Mouse (Mus musculus): ENCODE measurements around the gene Dram1. TPM values are rescaled to one million over a fixed set of nuclear protein-coding genes. Genes with fewer than 3 reads are reported as not detected.
A peak's percentile ranks its signal among the peaks of the same experiment; 100 is the strongest.

The Dram1 gene
- polyA plus RNA-seq, 1 experiment = 2.0 TPM

DNA sequence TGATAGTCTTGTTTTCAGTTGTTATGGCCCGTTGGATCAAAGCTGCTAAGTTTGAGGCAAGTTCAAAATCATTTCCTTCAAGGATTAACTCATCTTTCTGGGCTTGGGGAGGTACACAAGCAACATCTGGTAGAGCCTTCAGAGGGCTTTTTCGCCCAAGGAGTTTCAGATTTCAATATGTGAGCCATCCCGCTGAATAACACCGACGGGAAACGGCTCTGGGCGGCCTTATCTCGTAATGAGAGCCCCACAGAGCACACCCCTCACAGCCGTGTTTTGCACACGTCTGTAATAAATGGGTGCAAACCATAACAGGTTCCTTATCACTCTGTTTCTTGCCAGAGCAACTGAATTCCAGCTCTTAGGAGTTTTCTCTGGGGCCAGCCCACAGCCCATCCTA lies 69.0 kb downstream of the Dram1 start:
- Histone ChIP-seq H3K4me1 (ENCODE audit: control insufficient read depth, insufficient read depth, low read length) (no peaks in the 10 kb centered on the region), H3K27ac (ENCODE audit: insufficient read depth, low read length) (no peak overlapping the region), H3K4me3 (ENCODE audit: insufficient read depth, low read length) (no peak overlapping the region)
- TF ChIP-seq POLR2A (IDR thresholded peaks at IDR 0.05; ENCODE audit: extremely low read depth, insufficient read depth, low read length) = no peak
- TF ChIP-seq CTCF (IDR thresholded peaks at IDR 0.05; ENCODE audit: extremely low read depth, insufficient read depth, low read length) = no peak

DNA sequence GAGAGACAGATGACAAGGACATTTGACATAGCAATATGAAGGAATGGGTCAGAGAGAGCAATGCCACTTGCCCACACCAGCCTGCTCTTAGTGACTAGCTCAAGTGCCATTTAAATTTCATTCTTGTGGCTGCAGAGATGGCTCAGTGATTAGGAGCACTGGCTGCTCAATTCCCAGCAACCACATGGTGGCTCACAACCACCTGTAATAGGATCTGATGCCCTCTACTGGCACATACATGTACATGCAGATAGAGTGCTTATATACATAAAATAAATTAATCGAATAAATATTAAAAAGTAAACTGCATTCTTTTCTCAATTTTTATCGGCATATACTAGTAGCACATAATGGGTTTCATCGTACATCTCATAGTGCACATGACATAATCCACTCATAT lies 72.6 kb downstream of the Dram1 start:
- no peak overlapping the region for H3K27ac ChIP-seq (ENCODE audit: insufficient read depth, low read length)
- TF ChIP-seq CTCF (IDR thresholded peaks at IDR 0.05; ENCODE audit: extremely low read depth, insufficient read depth, low read length) (no peak), POLR2A (IDR thresholded peaks at IDR 0.05; ENCODE audit: extremely low read depth, insufficient read depth, low read length) (no peak)
- H3K4me1 ChIP-seq (ENCODE audit: control insufficient read depth, insufficient read depth, low read length) = no peaks in the 10 kb centered on the region
- H3K4me3 ChIP-seq (ENCODE audit: insufficient read depth, low read length) = no peak overlapping the region

DNA sequence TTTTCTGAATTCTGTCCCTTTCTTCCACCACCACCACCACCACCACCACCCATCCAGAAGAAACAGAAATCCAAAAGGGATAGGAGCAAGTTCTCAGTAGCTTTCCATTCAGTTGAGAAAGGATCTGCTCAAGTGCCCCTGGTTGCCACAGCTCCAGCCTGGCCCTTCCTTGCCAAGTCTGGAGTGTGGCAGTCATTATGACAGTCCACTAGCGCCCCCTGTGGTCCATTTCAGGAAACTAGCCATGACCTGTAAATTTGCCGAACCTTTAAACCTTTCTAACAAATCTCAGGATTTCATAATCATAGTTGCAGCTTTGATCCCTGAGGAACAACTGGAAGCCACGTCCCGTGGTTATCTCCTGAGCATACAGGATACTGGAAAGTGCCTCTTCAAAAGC lies 74.6 kb downstream of the Dram1 start:
- no peak overlapping the region for H3K4me3 ChIP-seq (ENCODE audit: insufficient read depth, low read length)
- H3K4me1 ChIP-seq (ENCODE audit: control insufficient read depth, insufficient read depth, low read length) = no peaks in the 10 kb centered on the region
- H3K27ac ChIP-seq (ENCODE audit: insufficient read depth, low read length) = no peak overlapping the region
- peak; percentile 77 for TF ChIP-seq CTCF (IDR thresholded peaks at IDR 0.05; ENCODE audit: extremely low read depth, insufficient read depth, low read length)
- TF ChIP-seq POLR2A (IDR thresholded peaks at IDR 0.05; ENCODE audit: extremely low read depth, insufficient read depth, low read length) = no peak

DNA sequence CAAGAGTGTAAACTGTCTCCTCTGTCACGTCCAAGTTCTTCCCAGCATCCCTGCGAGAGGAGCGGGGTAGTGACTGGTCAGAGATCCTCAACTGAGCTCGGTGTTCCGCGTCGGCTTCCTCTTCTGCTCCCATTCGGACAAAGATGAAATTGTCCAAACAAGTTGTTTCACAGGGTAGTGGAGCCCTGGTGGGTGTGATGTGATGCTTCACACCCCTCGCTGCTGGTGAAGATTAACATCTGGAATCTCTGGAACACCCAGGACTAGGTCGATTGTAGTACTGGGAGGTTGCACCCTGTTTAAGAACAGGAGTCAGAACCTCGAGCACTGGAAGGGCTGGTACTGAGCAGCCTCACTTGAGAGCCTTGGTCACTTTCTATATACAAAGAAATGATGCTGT lies 75.8 kb downstream of the Dram1 start:
- Histone ChIP-seq H3K4me3 (ENCODE audit: insufficient read depth, low read length) (no peak overlapping the region), H3K4me1 (ENCODE audit: control insufficient read depth, insufficient read depth, low read length) (no peaks in the 10 kb centered on the region), H3K27ac (ENCODE audit: insufficient read depth, low read length) (no peak overlapping the region)
- no peak for TF ChIP-seq POLR2A (IDR thresholded peaks at IDR 0.05; ENCODE audit: extremely low read depth, insufficient read depth, low read length)
- no peak for TF ChIP-seq CTCF (IDR thresholded peaks at IDR 0.05; ENCODE audit: extremely low read depth, insufficient read depth, low read length)

DNA sequence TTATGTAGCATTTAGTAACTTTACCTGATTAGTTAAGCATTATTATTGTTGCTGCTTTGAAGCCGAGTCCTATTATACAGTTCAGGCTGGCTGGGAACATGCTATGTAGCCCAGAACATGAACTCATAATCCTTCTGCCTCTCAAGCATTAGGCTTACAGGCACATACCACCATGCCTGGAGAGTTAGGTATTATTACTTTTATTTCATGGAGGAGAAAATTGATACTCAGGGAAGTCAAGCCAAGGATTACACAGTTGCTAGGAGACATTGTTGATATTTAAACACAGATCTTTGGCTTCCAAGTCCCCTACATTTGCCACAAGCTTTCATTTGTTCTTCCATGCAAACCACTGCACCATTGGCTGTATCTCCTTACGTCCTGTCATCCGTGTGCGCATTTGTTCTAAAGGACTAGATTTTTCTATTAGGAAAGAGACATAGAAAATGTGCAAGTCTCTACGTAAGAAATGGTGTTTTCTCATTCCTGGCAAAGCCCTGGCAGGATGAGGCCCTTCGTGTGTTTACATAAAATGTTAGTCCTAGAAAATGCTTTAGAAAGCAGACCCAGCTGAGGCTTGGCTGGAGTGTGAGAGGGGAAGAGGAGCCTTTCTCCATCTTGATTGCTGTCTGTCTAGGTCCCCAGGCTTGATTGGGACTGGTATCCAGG lies 76.9 kb downstream of the Dram1 start:
- TF ChIP-seq POLR2A (IDR thresholded peaks at IDR 0.05; ENCODE audit: extremely low read depth, insufficient read depth, low read length) (no peak), CTCF (IDR thresholded peaks at IDR 0.05; ENCODE audit: extremely low read depth, insufficient read depth, low read length) (no peak)
- no peaks in the 10 kb centered on the region for H3K4me1 ChIP-seq (ENCODE audit: control insufficient read depth, insufficient read depth, low read length)
- H3K4me3 ChIP-seq (ENCODE audit: insufficient read depth, low read length) = no peak overlapping the region

DNA sequence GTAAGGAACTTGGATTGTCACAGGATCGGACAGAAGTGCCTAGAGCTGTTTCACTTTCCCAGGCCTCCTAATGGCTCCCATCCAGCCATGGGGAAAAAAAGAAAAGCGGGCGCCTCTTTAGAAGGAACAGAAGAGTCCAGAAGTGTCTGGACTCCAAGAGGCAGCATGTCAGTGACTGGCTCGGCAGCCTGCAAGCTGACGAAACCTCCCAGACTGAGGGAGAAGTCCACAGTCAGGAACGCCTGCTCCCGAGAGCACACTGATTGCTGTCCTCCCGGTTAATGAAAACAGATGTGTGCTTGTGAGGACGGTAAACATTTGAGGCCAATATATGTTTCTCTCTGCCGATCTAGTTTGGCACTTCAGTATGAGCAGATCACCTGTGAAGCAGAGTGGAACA lies 81.9 kb downstream of the Dram1 start:
- Histone ChIP-seq H3K4me3 (ENCODE audit: insufficient read depth, low read length) (no peak overlapping the region), H3K4me1 (ENCODE audit: control insufficient read depth, insufficient read depth, low read length) (no peaks in the 10 kb centered on the region), H3K27ac (ENCODE audit: insufficient read depth, low read length) (no peak overlapping the region)
- TF ChIP-seq CTCF (IDR thresholded peaks at IDR 0.05; ENCODE audit: extremely low read depth, insufficient read depth, low read length) = no peak
- no peak for TF ChIP-seq POLR2A (IDR thresholded peaks at IDR 0.05; ENCODE audit: extremely low read depth, insufficient read depth, low read length)

More for the DNA sequence above, 76.9 kb downstream of the Dram1 start:
- no peak overlapping the region for H3K27ac ChIP-seq (ENCODE audit: insufficient read depth, low read length)

DNA sequence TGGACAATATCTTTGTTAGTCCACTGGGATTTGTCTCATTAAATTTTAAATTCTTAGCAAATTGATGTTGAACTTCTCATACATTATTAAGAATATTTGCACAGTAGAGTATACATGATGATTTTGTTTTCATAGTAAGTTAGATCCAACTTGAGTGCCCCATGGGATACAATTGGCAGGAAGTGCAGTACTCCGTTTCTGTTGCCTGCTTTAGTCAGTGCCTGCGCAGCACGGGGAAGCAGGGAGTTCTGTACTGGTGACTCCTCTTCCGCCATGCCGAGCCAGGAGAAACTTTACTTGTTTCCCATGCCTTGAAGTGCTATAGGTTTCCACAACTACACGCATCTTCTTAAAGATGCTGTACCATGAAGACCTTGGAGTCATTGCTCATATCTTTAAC lies 83.8 kb downstream of the Dram1 start:
- Histone ChIP-seq H3K4me1 (ENCODE audit: control insufficient read depth, insufficient read depth, low read length) (no peaks in the 10 kb centered on the region), H3K27ac (ENCODE audit: insufficient read depth, low read length) (no peak overlapping the region), H3K4me3 (ENCODE audit: insufficient read depth, low read length) (no peak overlapping the region)
- TF ChIP-seq CTCF (IDR thresholded peaks at IDR 0.05; ENCODE audit: extremely low read depth, insufficient read depth, low read length) (no peak), POLR2A (IDR thresholded peaks at IDR 0.05; ENCODE audit: extremely low read depth, insufficient read depth, low read length) (no peak)

DNA sequence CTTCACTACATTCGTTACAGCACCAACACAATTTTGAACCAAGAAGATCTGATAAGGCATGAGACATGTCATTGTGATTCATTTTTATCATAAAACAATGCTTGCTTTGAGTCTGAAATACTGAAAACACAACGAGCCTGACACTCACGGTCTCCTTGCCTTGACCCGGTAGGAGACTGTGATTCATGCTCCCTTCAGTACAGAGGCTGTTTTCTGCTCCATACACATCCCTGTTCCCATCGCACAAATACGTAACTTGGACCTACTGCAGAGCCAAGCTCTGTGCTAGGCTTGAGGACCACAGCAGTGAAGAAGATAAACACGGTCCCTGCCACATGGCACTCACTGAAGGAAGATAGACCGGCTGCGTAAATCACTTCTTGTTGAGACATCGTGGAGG lies 90.8 kb downstream of the Dram1 start:
- H3K27ac ChIP-seq (ENCODE audit: insufficient read depth, low read length) = no peak overlapping the region
- TF ChIP-seq POLR2A (IDR thresholded peaks at IDR 0.05; ENCODE audit: extremely low read depth, insufficient read depth, low read length) (no peak), CTCF (IDR thresholded peaks at IDR 0.05; ENCODE audit: extremely low read depth, insufficient read depth, low read length) (no peak)
- H3K4me3 ChIP-seq (ENCODE audit: insufficient read depth, low read length) = no peak overlapping the region
- no peaks in the 10 kb centered on the region for H3K4me1 ChIP-seq (ENCODE audit: control insufficient read depth, insufficient read depth, low read length)

DNA sequence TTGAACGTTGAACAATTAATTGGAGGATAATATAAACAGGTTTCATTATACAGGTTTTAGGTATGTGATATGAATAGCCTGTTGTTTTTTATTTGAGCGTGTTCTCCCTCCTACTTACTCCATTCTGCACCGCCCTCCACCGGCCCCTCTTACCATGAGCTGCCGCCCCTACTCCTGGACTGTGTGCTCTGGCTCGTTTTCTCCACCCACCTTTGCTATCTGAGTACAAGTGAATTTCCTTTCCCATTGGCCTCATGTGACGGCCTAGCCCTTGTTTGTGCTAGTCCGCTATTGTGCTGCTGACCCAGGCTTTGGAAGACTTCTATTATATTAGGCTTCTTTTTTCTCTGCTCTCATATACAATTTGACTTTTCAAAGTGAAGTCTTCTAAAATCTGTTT lies 91.6 kb downstream of the Dram1 start:
- H3K4me1 ChIP-seq (ENCODE audit: control insufficient read depth, insufficient read depth, low read length) = no peaks in the 10 kb centered on the region
- H3K27ac ChIP-seq (ENCODE audit: insufficient read depth, low read length) = no peak overlapping the region
- H3K4me3 ChIP-seq (ENCODE audit: insufficient read depth, low read length) = no peak overlapping the region
- TF ChIP-seq CTCF (IDR thresholded peaks at IDR 0.05; ENCODE audit: extremely low read depth, insufficient read depth, low read length) (no peak), POLR2A (IDR thresholded peaks at IDR 0.05; ENCODE audit: extremely low read depth, insufficient read depth, low read length) (no peak)

DNA sequence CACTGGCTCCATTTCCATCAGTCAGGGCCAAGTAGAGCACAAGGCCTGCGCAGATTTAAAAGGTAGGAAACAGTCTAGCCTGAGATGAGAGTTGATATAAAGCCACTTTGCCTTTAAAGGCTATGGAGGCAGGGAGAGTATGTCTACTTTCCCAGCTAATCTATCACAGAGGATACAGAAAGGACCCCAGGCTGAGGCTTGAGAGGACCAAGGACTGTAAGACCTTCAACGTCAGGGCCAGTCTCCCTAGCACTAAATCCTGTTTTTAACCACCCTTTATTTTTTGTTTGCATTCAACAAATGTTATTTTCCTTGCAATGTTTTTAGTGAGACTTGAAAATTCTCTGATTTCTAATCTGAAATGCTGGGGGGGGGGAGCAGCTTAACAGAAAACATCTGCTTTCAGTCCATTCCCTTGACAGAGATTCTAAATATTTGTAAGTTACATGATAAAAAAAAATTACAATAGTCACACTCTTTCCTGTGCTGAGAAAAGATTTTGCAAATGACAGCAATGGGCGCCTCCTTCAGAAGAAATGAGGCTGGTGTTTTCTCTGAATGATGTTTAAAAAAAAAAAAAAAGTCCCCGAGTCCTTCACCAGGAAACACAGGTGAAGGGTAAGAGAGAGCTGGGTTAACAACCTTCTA lies 94.4 kb downstream of the Dram1 start:
- no peaks in the 10 kb centered on the region for H3K4me1 ChIP-seq (ENCODE audit: control insufficient read depth, insufficient read depth, low read length)
- TF ChIP-seq POLR2A (IDR thresholded peaks at IDR 0.05; ENCODE audit: extremely low read depth, insufficient read depth, low read length) (no peak), CTCF (IDR thresholded peaks at IDR 0.05; ENCODE audit: extremely low read depth, insufficient read depth, low read length) (no peak)
- no peak overlapping the region for H3K27ac ChIP-seq (ENCODE audit: insufficient read depth, low read length)
- H3K4me3 ChIP-seq (ENCODE audit: insufficient read depth, low read length) = no peak overlapping the region
